Mouse (Mus musculus) limb, embryonic 13.5 days (tissue): Measurements from ENCODE around the gene Gstm3. TPM values are rescaled to one million over a fixed set of nuclear protein-coding genes. Genes with fewer than 3 reads are reported as not detected.
A peak's percentile ranks its signal among the peaks of the same experiment; 100 is the strongest.
"Not testable (repeated sequence)": the region's sequence is repeated elsewhere in the genome, so short reads cannot be mapped to it uniquely, and the experiment has no call there.

Experiments used
- ATAC-seq: fragments of 200-750 bp; cut with Nextera tagmentation; 2 replicates; pipeline ENCODE4 v1.8.0; 2017; ENCODE audit warnings: low read depth, moderate number of reproducible peaks, moderate TSS enrichment; ENCODE audit not compliant: low FRiP score
- H3K27ac ChIP-seq: fragments of 300-500 bp; sonication (generic); 2 replicates; pipeline ENCODE4 v1.5.1; 2015; ENCODE audit warnings: inconsistent platforms, mild to moderate bottlenecking, moderate library complexity
- H3K27me3 ChIP-seq: fragments of 300-500 bp; sonication (generic); 2 replicates; pipeline ENCODE4 v1.6.1; 2015; ENCODE audit warnings: mild to moderate bottlenecking, inconsistent platforms
- H3K36me3 ChIP-seq: fragments of 300-500 bp; sonication (generic); 2 replicates; pipeline ENCODE4 v1.6.1; 2015; ENCODE audit warnings: inconsistent platforms, mild to moderate bottlenecking, moderate library complexity
- H3K4me1 ChIP-seq: fragments of 300-500 bp; sonication (generic); 2 replicates; pipeline ENCODE4 v1.6.1; 2015; ENCODE audit warnings: inconsistent platforms
- H3K4me2 ChIP-seq: fragments of 300-500 bp; sonication (generic); replicated peaks from 2 replicates; pipeline ENCODE4 v1.6.1; 2015; ENCODE audit warnings: inconsistent platforms, mild to moderate bottlenecking, moderate library complexity
- H3K4me3 ChIP-seq: fragments of 300-500 bp; sonication (generic); 2 replicates; pipeline ENCODE4 v1.5.1; 2015; ENCODE audit warnings: moderate library complexity, mild to moderate bottlenecking, inconsistent platforms
- H3K9ac ChIP-seq: fragments of 300-500 bp; sonication (generic); 2 replicates; pipeline ENCODE4 v1.6.1; 2015; ENCODE audit warnings: mild to moderate bottlenecking, inconsistent platforms
- H3K9me3 ChIP-seq: fragments of 300-500 bp; sonication (generic); 2 replicates; pipeline ENCODE4 v1.6.1; 2016; ENCODE audit warnings: inconsistent platforms
- WGBS: fragments of 180-500 bp; shearing (Covaris S2); methylation state at CpG from one replicate; pipeline ENCODE4 v1.1.7; 2015; 5-methylcytosine and 5-hydroxymethylcytosine counted together
- polyA plus RNA-seq: library from polyadenylated mRNA; unstranded; fragments of >200 nt; fragmentation: Nextera tagmentation; extraction: Ambion mirVana; gene quantifications from 2 replicates; pipeline ENCODE4 v1.2.1, GENCODE M21; 2015

Gene Gstm3
- polyA plus RNA-seq, 1 experiment from 2014 or later = not detected

GRCm38 (mm10) chr3:107998591-107998990, 29.5 kb upstream of the Gstm3 start:
- no peaks in the 10 kb centered on the region for H3K27me3 ChIP-seq

DNA sequence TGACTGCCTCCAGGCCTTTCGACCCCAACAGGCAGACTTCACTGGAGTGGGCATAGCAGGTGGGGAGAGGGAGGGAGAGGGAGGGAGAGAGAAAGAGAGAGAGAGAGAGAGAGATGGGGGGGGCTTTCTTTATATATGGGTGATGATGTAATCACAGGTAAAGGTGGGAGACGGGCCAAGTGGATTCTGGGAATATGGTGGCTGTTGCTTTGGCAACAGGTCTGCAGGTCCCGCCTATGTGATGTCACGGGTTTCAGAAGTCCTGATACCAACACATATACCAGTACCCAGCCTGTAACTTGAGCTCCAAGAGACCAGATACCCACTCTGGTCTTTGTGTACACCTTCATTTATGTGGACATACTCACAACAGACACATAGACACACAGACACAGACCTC, 27.5 kb upstream of the Gstm3 start:
- Histone ChIP-seq H3K4me2 (no peak overlapping the region), H3K9me3 (peaks cover 6% of the 10 kb centered on the region; the same call in 1 of the 2 replicates), H3K9ac (no peak overlapping the region), H3K27ac (no peak overlapping the region), H3K36me3 (no peaks in the 10 kb centered on the region), H3K4me3 (no peak overlapping the region), H3K4me1 (peaks cover 3% of the 10 kb centered on the region; the same call in 1 of the 2 replicates), H3K27me3 (no peaks in the 10 kb centered on the region)
- WGBS = 77% methylated on average over 4 of the region's 4 CpGs
- no peak for ATAC-seq

More at GRCm38 (mm10) chr3:107998591-107998990, 29.5 kb upstream of the Gstm3 start:
- Histone ChIP-seq H3K27ac (no peak overlapping the region), H3K9me3 (peaks cover 6% of the 10 kb centered on the region; the same call in 1 of the 2 replicates), H3K4me2 (no peak overlapping the region), H3K4me3 (no peak overlapping the region), H3K9ac (no peak overlapping the region), H3K36me3 (no peaks in the 10 kb centered on the region), H3K4me1 (peaks cover 3% of the 10 kb centered on the region; the same call in 1 of the 2 replicates)
- 87% methylated on average over 3 of the region's 3 CpGs for WGBS
- no peak for ATAC-seq

DNA sequence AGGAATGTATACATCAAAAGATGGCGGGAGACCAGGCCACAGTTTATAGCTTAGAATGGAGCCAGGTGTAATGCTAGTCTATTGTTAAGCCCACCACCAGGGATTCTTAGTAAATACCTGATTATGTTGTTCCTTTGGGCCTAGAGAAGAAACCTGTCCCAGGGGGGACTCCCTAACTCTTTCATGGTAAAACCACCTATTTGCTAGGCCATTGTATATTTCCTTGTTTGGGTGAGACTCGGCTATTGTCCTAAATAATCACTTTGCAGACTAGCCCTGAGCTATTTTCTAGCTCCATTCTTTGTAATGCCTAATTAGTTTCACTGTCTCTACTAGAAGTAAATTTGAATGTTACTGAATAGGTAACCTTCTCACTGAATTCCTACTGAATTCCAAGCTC, 26.9 kb upstream of the Gstm3 start:
- not testable (repeated sequence) for ATAC-seq, H3K27ac ChIP-seq, H3K4me3 ChIP-seq, H3K9ac ChIP-seq, H3K9me3 ChIP-seq, H3K4me1 ChIP-seq, H3K27me3 ChIP-seq, H3K4me2 ChIP-seq, H3K36me3 ChIP-seq
- WGBS = 74% methylated on average over 2 of the region's 2 CpGs

DNA sequence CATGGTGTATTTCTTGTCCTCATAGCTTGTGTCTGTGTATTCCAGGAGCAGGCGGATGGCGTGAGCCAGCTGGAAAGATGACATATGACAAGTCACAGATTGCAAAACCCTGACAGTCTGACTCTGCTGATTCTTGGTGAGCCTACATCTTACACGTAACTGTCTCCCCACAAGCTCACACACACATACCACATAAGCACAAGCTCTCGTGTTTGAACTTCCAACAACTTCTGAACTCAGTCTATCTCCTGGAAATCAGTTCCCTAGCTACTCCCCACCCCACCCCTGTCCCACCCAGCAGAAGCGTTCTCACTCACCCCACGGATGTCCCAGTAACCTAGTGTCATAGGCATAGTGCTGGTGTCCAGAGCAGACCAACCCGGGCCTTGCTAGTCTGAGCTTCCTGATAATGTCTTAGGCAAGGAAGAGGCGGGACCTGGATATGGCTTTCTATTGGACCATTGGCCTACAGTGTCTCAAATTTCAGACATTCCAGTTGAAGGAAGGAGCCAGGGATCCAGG, 17.0 kb upstream of the Gstm3 start, which contains the start of gene Gstm2:
TSS of gene Gstm2 (minus strand) at position 413 of the 522 bp plus-strand sequence.
- H3K4me3 ChIP-seq = peak within 1 kb of the TSS; percentile 29

DNA sequence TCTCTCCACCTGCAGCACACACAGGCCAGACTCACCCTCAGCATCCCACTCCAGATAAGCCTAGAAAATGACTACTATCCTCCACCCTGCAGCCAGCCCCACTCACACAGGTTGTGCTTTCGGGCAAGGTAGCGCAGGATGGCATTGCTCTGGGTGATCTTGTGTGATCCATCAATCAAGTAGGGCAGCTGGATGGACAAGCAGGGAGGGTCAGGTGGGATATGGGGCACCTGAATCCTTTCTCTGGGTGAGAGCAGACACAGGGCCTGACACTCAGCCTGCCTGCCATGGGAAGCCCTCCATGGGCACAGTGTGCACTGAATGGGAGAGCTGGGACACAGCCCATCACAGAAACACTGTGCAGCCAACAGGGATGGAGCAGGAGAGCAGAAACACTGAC, 16.1 kb upstream of the Gstm3 start:
- H3K4me2 ChIP-seq, H3K36me3 ChIP-seq, H3K9ac ChIP-seq, H3K27me3 ChIP-seq, ATAC-seq, H3K4me1 ChIP-seq, H3K27ac ChIP-seq, H3K9me3 ChIP-seq, H3K4me3 ChIP-seq: not testable (repeated sequence)
- 98% methylated on average over 2 of the region's 2 CpGs for WGBS

More for the DNA sequence above, 17.0 kb upstream of the Gstm3 start, which contains the start of gene Gstm2:
- no peaks in the 10 kb centered on the region for H3K27me3 ChIP-seq
- H3K27ac ChIP-seq = no peak within 1 kb of the TSS
- no peaks in the 10 kb centered on the region for H3K9me3 ChIP-seq
- 46% methylated on average over 8 of the region's 8 CpGs for WGBS
- 0 out of 2 replicates have a peak within 1 kb of the TSS, but pooled peaks have one; percentile 43 for H3K9ac ChIP-seq
- no peaks in the 10 kb centered on the region for H3K36me3 ChIP-seq
- peak; percentile 82 for ATAC-seq
- peaks cover 10% of the 10 kb centered on the region for H3K4me1 ChIP-seq
- H3K4me2 ChIP-seq = peak within 1 kb of the TSS; percentile 54

DNA sequence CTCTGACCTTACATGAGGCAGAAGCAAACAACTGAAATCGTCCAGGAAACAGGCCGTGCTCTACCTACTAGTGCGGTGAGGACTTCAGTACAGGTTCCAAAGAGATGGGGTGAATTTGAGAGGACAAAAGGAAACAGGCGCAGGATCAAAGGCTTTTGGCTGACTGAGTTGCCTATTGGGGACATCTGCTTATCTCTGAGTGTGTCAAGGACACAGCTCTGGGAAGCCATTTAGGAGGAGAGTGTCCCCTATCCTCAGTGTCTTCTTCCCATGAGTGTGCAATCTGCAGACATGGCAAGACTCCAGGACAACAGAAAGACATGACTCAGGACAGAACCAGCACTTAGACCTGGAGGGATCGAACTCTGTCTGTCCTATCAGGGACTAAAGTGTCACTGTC, 15.4 kb upstream of the Gstm3 start:
- H3K27me3 ChIP-seq = no peaks in the 10 kb centered on the region
- no peak for ATAC-seq
- H3K4me2 ChIP-seq = no peak overlapping the region
- WGBS = 84% methylated on average over 5 of the region's 5 CpGs
- H3K27ac ChIP-seq = no peak overlapping the region
- peaks cover 10% of the 10 kb centered on the region for H3K4me1 ChIP-seq
- H3K4me3 ChIP-seq = no peak overlapping the region
- H3K9me3 ChIP-seq = no peaks in the 10 kb centered on the region
- no peaks in the 10 kb centered on the region for H3K36me3 ChIP-seq
- H3K9ac ChIP-seq = no peak overlapping the region

GRCm38 (mm10) chr3:107983771-107984170, 14.7 kb upstream of the Gstm3 start:
- no peak overlapping the region for H3K4me3 ChIP-seq
- H3K9me3 ChIP-seq = no peaks in the 10 kb centered on the region
- no peak overlapping the region for H3K27ac ChIP-seq
- no peak overlapping the region for H3K4me2 ChIP-seq
- ATAC-seq = no peak
- H3K9ac ChIP-seq = no peak overlapping the region
- WGBS = 70% methylated on average over 3 of the region's 3 CpGs
- no peaks in the 10 kb centered on the region for H3K36me3 ChIP-seq
- H3K4me1 ChIP-seq = peaks cover 10% of the 10 kb centered on the region
- H3K27me3 ChIP-seq = no peaks in the 10 kb centered on the region

GRCm38 (mm10) chr3:107982726-107983125, 13.6 kb upstream of the Gstm3 start:
- H3K9ac ChIP-seq = no peak overlapping the region
- no peak overlapping the region for H3K27ac ChIP-seq
- no peak overlapping the region for H3K4me2 ChIP-seq
- H3K4me3 ChIP-seq = no peak overlapping the region
- 88% methylated on average over 6 of the region's 6 CpGs for WGBS
- no peak for ATAC-seq
- H3K4me1 ChIP-seq = peaks cover 10% of the 10 kb centered on the region
- no peaks in the 10 kb centered on the region for H3K9me3 ChIP-seq
- H3K36me3 ChIP-seq = no peaks in the 10 kb centered on the region
- no peaks in the 10 kb centered on the region for H3K27me3 ChIP-seq

- ATAC-seq = no peak
- no peak overlapping the region for H3K4me3 ChIP-seq
- peaks cover 5% of the 10 kb centered on the region; the same call in 1 of the 2 replicates for H3K4me1 ChIP-seq
- no peak overlapping the region for H3K4me2 ChIP-seq
- 72% methylated on average over 3 of the region's 3 CpGs for WGBS
- H3K9me3 ChIP-seq = no peaks in the 10 kb centered on the region
- H3K36me3 ChIP-seq = no peaks in the 10 kb centered on the region
- no peak overlapping the region for H3K27ac ChIP-seq
- H3K27me3 ChIP-seq = no peaks in the 10 kb centered on the region
- H3K9ac ChIP-seq = no peak overlapping the region
Observed at GRCm38 (mm10) chr3:107981261-107981660, 12.2 kb upstream of the Gstm3 start.

DNA sequence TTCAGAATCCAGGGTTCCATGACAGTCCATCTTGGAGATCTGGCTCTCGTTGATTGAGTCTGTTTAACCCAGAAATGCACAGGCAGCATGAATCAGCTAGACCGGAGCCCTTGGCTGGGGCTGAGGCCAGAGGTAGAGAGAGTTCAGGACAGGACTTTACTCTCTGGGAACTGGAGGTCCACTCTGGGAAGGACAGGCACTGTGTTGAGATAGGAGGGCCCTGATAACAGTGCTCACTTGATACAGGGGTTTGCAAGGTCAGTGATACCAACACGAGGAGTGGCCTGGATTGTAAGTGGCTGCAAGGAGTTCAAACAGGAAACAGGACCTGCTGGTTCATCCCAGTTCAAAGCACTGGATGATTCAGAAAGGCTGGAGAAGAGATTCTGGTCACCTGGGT, 8.6 kb upstream of the Gstm3 start:
- Histone ChIP-seq H3K27me3 (no peaks in the 10 kb centered on the region), H3K36me3 (no peaks in the 10 kb centered on the region), H3K4me2 (no peak overlapping the region), H3K4me3 (no peak overlapping the region), H3K9ac (no peak overlapping the region), H3K9me3 (no peaks in the 10 kb centered on the region), H3K27ac (no peak overlapping the region), H3K4me1 (no peaks in the 10 kb centered on the region)
- no peak for ATAC-seq
- 76% methylated on average over 3 of the region's 3 CpGs for WGBS

DNA sequence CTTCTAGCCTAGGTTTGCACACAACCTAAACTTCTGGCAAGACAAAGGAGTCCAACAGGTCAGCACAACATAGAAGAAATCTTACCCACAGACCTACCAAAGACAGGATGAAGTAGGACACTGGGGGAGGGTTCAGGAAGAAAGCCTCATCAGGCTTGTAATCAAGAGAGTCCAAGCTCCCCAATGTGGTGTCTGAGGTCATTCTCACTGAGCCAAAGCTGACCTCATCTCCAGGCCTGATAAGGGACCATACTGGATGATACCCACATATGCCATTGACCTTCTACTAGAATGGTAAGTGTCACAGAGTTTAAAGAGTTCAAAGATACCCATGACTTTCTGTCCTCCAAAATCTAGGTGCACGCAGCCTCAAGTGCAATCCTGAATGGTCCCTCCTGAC, 5.2 kb upstream of the Gstm3 start:
- H3K4me1 ChIP-seq = no peaks in the 10 kb centered on the region
- no peak for ATAC-seq
- H3K36me3 ChIP-seq = no peaks in the 10 kb centered on the region
- H3K4me3 ChIP-seq = no peak overlapping the region
- no peak overlapping the region for H3K27ac ChIP-seq
- no peaks in the 10 kb centered on the region for H3K9me3 ChIP-seq
- H3K4me2 ChIP-seq = no peak overlapping the region
- 80% methylated on average over 1 of the region's 1 CpGs for WGBS
- no peaks in the 10 kb centered on the region for H3K27me3 ChIP-seq
- no peak overlapping the region for H3K9ac ChIP-seq

- Histone ChIP-seq H3K9me3 (no peaks in the 10 kb centered on the region), H3K4me3 (no peak overlapping the region), H3K4me2 (no peak overlapping the region), H3K9ac (no peak overlapping the region), H3K4me1 (no peaks in the 10 kb centered on the region), H3K36me3 (no peaks in the 10 kb centered on the region), H3K27me3 (no peaks in the 10 kb centered on the region), H3K27ac (no peak overlapping the region)
- 89% methylated on average over 3 of the region's 3 CpGs for WGBS
- no peak for ATAC-seq
Observed at GRCm38 (mm10) chr3:107972070-107972469, 3.0 kb upstream of the Gstm3 start.

- not testable (repeated sequence) for ATAC-seq, H3K4me3 ChIP-seq, H3K9ac ChIP-seq, H3K4me2 ChIP-seq, H3K4me1 ChIP-seq, H3K27me3 ChIP-seq, H3K27ac ChIP-seq, H3K36me3 ChIP-seq, H3K9me3 ChIP-seq
- 54% methylated on average over 3 of the region's 3 CpGs for WGBS
Observed at GRCm38 (mm10) chr3:107971101-107971500, 2.0 kb upstream of the Gstm3 start.
